Mouse (Mus musculus) limb, embryonic 11.5 days (tissue): ENCODE measurements around the gene C330007P06Rik. TPM values are rescaled to one million over a fixed set of nuclear protein-coding genes. Genes with fewer than 3 reads are reported as not detected.

Experiments used
- ATAC-seq: fragments of 200-750 bp; cut with Nextera tagmentation; 2 replicates; pipeline ENCODE4 v1.8.0; 2017; ENCODE audit warnings: low read depth; ENCODE audit not compliant: insufficient number of reproducible peaks, low FRiP score, low TSS enrichment
- DNase-seq: peaks from one replicate; pipeline ENCODE4 v3.0.0-alpha.2; 2015; ENCODE audit warnings: low spot score
- H3K27ac ChIP-seq: fragments of 300-500 bp; sonication (generic); replicated peaks from 2 replicates; pipeline ENCODE4 v1.5.1; 2014; ENCODE audit warnings: low read depth, mild to moderate bottlenecking, low read length
- H3K27me3 ChIP-seq: fragments of 300-500 bp; sonication (generic); 2 replicates; pipeline ENCODE4 v1.6.1; 2014; ENCODE audit warnings: mild to moderate bottlenecking, low read length, mixed read lengths; ENCODE audit not compliant: control insufficient read depth, insufficient read depth
- H3K36me3 ChIP-seq: fragments of 300-500 bp; sonication (generic); 2 replicates; pipeline ENCODE4 v1.6.1; 2014; ENCODE audit warnings: mild to moderate bottlenecking, low read length, moderate library complexity, mixed read lengths; ENCODE audit not compliant: control insufficient read depth, insufficient read depth
- H3K4me1 ChIP-seq: fragments of 300-500 bp; sonication (generic); 2 replicates; pipeline ENCODE4 v1.6.1; 2014; ENCODE audit warnings: low read length, mixed read lengths; ENCODE audit not compliant: control insufficient read depth, insufficient read depth
- H3K4me2 ChIP-seq: fragments of 300-500 bp; sonication (generic); 2 replicates; pipeline ENCODE4 v1.6.1; 2014; ENCODE audit warnings: low read depth, mild to moderate bottlenecking, moderate library complexity; ENCODE audit not compliant: severe bottlenecking
- H3K4me3 ChIP-seq: fragments of 300-500 bp; sonication (generic); 2 replicates; pipeline ENCODE4 v1.5.1; 2014; ENCODE audit warnings: low read depth, low read length
- H3K9ac ChIP-seq: fragments of 300-500 bp; sonication (generic); 2 replicates; pipeline ENCODE4 v1.6.1; 2014; ENCODE audit warnings: mild to moderate bottlenecking, low read length
- H3K9me3 ChIP-seq: fragments of 300-500 bp; sonication (generic); 2 replicates; pipeline ENCODE4 v1.6.1; 2016; ENCODE audit warnings: low read length; ENCODE audit not compliant: control insufficient read depth
- WGBS: fragments of 180-500 bp; shearing (Covaris S2); extraction: QIAGEN DNeasy Blood & Tissue Kit; methylation state at CpG from one replicate; pipeline ENCODE4 v1.1.7; 2014; 5-methylcytosine and 5-hydroxymethylcytosine counted together
- polyA plus RNA-seq: library from polyadenylated mRNA; unstranded; fragments of >200 nt; fragmentation: Nextera tagmentation; extraction: Ambion mirVana; gene quantifications from 2 replicates; pipeline ENCODE4 v1.2.1, GENCODE M21; 2014

C330007P06Rik gene
- polyA plus RNA-seq, 1 experiment from 2014 or later = 36.0 TPM

DNA sequence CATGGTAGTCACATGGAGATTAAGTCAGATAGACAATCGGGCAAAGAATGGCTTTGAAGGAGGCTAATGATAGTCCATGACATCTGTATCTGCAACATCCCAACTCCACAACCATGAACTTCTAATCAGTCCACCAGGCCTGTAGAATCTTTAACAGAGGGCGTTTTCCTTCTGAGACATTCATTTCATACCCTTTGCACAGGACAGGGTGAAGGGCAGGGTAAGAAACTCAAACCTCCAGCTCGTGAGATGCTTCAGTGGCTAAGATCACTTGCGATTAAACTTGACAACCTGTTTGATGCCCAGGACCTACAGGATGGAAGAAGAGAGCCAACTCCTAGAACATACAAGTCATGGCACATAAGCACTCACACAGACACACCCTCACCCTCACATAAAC is 58.9 kb downstream of the C330007P06Rik start:
- H3K4me3 ChIP-seq = no peak overlapping the region
- H3K27me3 ChIP-seq = no peaks in the 10 kb centered on the region
- 88% methylated on average over 4 of the region's 4 CpGs for WGBS
- H3K4me2 ChIP-seq = no peak overlapping the region
- H3K36me3 ChIP-seq = no peaks in the 10 kb centered on the region
- no peak for DNase-seq
- H3K9ac ChIP-seq = no peak overlapping the region
- no peak overlapping the region for H3K27ac ChIP-seq
- no peaks in the 10 kb centered on the region for H3K9me3 ChIP-seq
- ATAC-seq = no peak
- H3K4me1 ChIP-seq = 0 out of 2 replicates have a peak, but pooled peaks cover 2% of the 10 kb centered on the region

DNA sequence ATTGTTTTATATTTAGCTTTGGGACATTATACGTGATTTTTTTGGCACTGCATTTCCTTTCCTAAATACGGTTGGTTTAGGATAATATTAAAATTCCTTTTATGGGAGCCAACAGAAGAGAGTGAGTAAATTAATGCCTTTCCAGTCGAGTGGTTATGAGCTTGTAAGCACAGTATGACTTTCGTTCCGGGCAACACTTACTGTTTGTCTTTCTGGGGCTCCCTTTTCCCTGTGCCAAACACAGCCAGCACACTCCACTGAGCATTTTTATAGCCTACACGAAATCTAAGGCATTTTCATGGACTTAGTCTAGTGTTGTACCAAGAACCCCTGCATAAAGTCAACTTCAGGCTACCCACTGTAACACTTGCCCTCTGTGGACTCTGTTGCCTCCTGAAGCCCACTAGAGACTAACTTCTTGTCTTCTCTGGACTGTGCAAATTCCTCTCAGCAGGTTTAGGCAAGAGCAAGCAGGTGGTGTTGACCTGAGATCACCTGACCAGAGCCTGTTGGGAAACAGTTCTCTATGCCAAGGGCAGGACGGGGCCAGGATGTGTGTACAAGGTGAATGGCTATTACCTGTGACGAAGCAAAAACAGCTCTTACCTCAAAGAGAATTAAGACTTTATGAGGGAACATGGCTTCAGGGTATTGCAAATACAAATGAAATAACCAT is 59.6 kb downstream of the C330007P06Rik start:
- H3K4me1 ChIP-seq = 0 out of 2 replicates have a peak, but pooled peaks cover 2% of the 10 kb centered on the region
- no peak overlapping the region for H3K4me3 ChIP-seq
- no peaks in the 10 kb centered on the region for H3K36me3 ChIP-seq
- DNase-seq = no peak
- no peak overlapping the region for H3K4me2 ChIP-seq
- H3K9ac ChIP-seq = no peak overlapping the region
- no peak overlapping the region for H3K27ac ChIP-seq
- H3K27me3 ChIP-seq = no peaks in the 10 kb centered on the region
- no peaks in the 10 kb centered on the region for H3K9me3 ChIP-seq
- no peak for ATAC-seq
- 80% methylated on average over 8 of the region's 8 CpGs for WGBS

GRCm38 (mm10) chrX:36811377-36811776 is 62.5 kb downstream of the C330007P06Rik start:
- no peak overlapping the region for H3K4me3 ChIP-seq
- H3K36me3 ChIP-seq = no peaks in the 10 kb centered on the region
- H3K4me2 ChIP-seq = no peak overlapping the region
- no peak for DNase-seq
- no peaks in the 10 kb centered on the region for H3K9me3 ChIP-seq
- ATAC-seq = no peak
- H3K9ac ChIP-seq = no peak overlapping the region
- H3K27ac ChIP-seq = no peak overlapping the region
- WGBS = 58% methylated on average over 5 of the region's 5 CpGs
- no peaks in the 10 kb centered on the region for H3K4me1 ChIP-seq
- no peaks in the 10 kb centered on the region for H3K27me3 ChIP-seq

DNA sequence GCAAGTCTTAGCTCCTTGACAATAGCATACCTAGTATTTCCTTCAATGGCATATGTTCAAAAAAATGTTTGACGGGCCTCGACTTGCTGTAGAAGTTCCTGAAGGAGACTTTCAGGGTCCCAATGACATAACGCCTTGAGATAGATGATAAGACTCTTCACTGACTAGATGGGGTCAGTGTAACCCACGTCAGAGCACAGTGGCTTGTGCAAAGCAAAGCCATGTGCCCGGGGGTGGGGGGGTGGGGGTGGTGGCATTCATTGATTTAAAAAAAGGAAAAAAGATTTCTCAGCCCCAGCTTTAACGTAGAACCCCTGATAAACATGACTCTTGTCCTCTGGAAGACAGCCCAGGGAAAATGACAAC is 65.6 kb downstream of the C330007P06Rik start:
- Histone ChIP-seq H3K4me1 (no peaks in the 10 kb centered on the region), H3K9ac (no peak overlapping the region), H3K27me3 (no peaks in the 10 kb centered on the region), H3K27ac (no peak overlapping the region; the same call in 1 of the 2 replicates), H3K4me3 (0 out of 2 replicates have a peak overlapping the region, but pooled peaks have one; percentile 24), H3K36me3 (no peaks in the 10 kb centered on the region), H3K4me2 (peak overlapping the region; percentile 37; the same call in 1 of the 2 replicates), H3K9me3 (no peaks in the 10 kb centered on the region)
- 72% methylated on average over 6 of the region's 6 CpGs for WGBS
- DNase-seq (no peak), ATAC-seq (peak; percentile 19; the same call in 1 of the 2 replicates)

DNA sequence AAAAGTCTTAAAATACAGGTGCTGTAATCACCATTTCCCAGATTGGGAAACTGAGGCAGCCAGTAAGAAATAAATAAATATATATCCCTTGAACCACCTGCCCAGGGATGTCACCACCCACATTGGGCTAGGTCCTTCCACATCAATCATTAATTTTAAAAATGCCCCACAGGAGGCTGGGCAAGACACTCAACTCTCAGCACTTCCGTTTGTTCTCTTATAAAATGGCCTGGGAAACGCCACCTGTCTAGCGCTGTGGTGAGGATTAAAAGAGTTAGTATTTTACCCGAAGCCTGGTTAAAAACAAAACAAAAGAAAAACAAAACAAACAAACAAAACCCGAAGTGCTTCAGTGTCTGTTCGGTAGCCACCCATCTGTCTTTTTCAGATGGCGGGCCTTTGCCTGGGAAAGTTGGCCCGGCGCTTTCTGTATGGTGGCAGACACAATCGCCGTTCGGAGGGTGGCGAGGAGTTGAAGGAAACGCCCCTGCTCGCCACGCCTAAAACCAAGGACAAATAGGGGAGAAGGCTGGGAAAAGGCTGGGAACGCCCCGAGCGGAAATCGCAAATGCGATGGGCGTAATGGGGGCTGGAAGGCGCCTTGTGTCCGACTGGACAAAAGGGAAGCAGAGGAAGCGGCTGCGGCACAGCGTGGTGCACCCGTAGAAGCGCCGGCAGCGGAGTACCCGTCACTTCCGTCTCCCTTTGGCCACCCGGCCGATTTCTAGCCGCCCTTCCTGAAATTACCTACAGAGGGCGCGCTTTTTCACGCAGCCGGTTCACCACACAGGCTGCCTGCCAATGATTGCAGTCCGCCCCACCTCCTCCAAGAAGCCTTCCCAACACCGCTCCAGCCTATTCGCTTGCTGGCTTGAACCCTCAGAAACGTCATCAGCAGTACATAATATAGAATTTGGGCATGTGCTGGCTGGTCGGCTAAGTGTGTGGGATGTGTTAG is 66.3 kb downstream of the C330007P06Rik start:
- Histone ChIP-seq H3K4me1 (no peaks in the 10 kb centered on the region), H3K9ac (no peak overlapping the region), H3K4me3 (peak overlapping the region; percentile 24), H3K36me3 (no peaks in the 10 kb centered on the region), H3K27me3 (no peaks in the 10 kb centered on the region), H3K4me2 (peak overlapping the region; percentile 37), H3K9me3 (no peaks in the 10 kb centered on the region), H3K27ac (no peak overlapping the region; the same call in 1 of the 2 replicates)
- WGBS = 20% methylated on average over 45 of the region's 45 CpGs
- peak; percentile 89 for ATAC-seq
- peak; percentile 90 for DNase-seq

DNA sequence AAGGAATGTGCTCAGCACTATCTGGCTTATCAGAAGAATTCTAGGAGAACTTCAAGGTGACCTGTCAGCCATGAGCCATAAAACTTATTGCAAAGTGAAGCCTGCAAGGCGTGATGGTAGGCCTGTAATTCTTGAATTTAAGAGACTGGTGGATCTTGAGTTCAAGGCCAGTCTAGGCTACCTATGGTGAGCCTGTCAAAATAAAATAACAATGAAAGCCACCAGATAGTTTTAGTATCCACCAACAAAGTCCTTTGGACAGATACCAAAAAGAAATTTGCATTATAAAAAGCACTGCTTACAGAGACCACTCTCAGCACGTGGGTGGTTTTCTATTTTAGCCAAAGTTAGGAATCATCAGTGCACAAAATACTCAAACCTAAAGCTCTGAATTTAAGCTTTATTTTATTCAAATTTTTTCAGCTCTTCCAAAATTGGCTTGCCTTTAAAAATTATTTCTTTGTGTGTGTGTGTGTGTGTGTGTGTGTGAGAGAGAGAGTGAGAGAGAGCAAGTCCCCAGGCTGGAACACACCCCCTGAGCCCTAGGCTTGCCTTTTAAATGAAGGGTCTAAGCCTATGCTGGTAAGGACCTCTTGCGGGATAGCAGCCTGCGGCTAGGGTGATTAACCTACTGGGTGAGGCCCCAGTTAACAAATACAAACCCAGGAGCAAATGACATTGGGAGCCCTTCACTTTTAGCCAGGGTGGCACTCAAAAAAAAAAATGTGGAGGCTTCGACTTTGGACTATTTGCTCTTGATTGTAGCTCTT is 68.3 kb downstream of the C330007P06Rik start:
- H3K4me3 ChIP-seq = no peak overlapping the region
- no peak overlapping the region for H3K4me2 ChIP-seq
- H3K9me3 ChIP-seq = no peaks in the 10 kb centered on the region
- no peak overlapping the region for H3K9ac ChIP-seq
- H3K27ac ChIP-seq = no peak overlapping the region
- ATAC-seq (no peak), DNase-seq (no peak)
- no peaks in the 10 kb centered on the region for H3K4me1 ChIP-seq
- WGBS = 61% methylated on average over 5 of the region's 5 CpGs
- no peaks in the 10 kb centered on the region for H3K36me3 ChIP-seq
- H3K27me3 ChIP-seq = no peaks in the 10 kb centered on the region

DNA sequence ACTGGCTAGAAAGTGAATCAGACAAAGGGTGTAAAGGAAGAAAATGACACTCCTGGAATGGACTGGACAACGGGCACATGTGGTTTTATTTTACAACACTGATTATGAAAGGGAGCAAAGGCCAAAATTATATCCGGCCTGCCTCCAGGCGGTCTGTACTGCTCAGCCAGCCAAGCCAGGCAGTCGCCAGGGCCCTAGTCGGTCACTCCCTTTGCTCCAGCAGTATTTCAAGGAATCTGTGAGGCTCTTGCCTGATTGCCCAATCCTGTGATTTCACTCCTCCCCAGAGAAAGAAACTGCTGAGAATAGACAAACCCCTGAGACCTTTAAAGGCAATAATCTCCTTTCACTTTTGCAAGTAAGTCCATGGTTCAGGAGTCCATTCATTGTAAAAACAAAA is 69.7 kb downstream of the C330007P06Rik start:
- no peak overlapping the region for H3K9ac ChIP-seq
- no peak for ATAC-seq
- peak; percentile 31 for DNase-seq

DNA sequence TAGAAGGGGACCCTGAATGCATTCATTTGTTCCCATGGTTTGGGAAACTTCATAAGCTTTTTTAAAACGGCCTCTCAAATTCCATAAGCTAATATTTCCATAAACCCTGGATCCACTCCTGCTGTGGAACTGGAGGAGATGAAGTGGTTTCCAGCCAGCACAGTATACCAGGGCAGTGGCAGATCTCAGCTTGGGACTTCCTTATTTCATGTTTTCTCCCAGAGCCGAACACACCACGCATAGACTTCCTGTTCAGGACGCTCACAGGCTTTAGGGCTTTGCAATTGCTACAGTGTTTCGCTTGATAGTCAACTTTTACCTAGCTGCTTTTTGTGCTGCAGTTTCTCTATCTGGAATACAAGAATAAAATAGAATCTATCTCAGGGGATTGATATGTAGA is 70.7 kb downstream of the C330007P06Rik start:
- WGBS = 74% methylated on average over 5 of the region's 5 CpGs
- H3K4me3 ChIP-seq = no peak overlapping the region
- no peak for ATAC-seq

More for the DNA sequence above, 69.7 kb downstream of the C330007P06Rik start:
- no peaks in the 10 kb centered on the region for H3K9me3 ChIP-seq
- H3K4me1 ChIP-seq = no peaks in the 10 kb centered on the region
- no peaks in the 10 kb centered on the region for H3K36me3 ChIP-seq
- H3K4me2 ChIP-seq = no peak overlapping the region
- no peak overlapping the region for H3K4me3 ChIP-seq
- no peak overlapping the region for H3K27ac ChIP-seq
- WGBS = 47% methylated on average over 5 of the region's 5 CpGs
- no peaks in the 10 kb centered on the region for H3K27me3 ChIP-seq

More for the DNA sequence above, 70.7 kb downstream of the C330007P06Rik start:
- DNase-seq = no peak
- H3K4me1 ChIP-seq = no peaks in the 10 kb centered on the region
- no peak overlapping the region for H3K9ac ChIP-seq
- no peaks in the 10 kb centered on the region for H3K27me3 ChIP-seq
- no peak overlapping the region for H3K27ac ChIP-seq
- no peaks in the 10 kb centered on the region for H3K9me3 ChIP-seq
- no peaks in the 10 kb centered on the region for H3K36me3 ChIP-seq
- no peak overlapping the region for H3K4me2 ChIP-seq
